Mouse (Mus musculus): ENCODE data around the gene Acsl6.

- no peak for TF ChIP-seq CTCF (IDR thresholded peaks at IDR 0.05; ENCODE audit: low read depth)
- TF ChIP-seq EP300 (IDR thresholded peaks at IDR 0.05; ENCODE audit: low read depth), result no peak
These were observed 34.3 kb upstream of the Acsl6 start for GRCm38 (mm10) chr11:54269191-54269896.

Measured in liver, embryonic 14.5 days (tissue).